Mouse (Mus musculus): ENCODE results near the gene Gtf2e1.

GRCm38 (mm10) chr16:37520190-37521040 lies 19.2 kb downstream of the Gtf2e1 start:
- TF ChIP-seq FLI1 (IDR thresholded peaks at IDR 0.05; ENCODE audit: low read length) (no peak), GATA1 (IDR thresholded peaks at IDR 0.05; ENCODE audit: borderline replicate concordance, low read length) (no peak)
